Comparison of ENCODE assay signal across 41 mouse cellular contexts in the genomic region with DNA sequence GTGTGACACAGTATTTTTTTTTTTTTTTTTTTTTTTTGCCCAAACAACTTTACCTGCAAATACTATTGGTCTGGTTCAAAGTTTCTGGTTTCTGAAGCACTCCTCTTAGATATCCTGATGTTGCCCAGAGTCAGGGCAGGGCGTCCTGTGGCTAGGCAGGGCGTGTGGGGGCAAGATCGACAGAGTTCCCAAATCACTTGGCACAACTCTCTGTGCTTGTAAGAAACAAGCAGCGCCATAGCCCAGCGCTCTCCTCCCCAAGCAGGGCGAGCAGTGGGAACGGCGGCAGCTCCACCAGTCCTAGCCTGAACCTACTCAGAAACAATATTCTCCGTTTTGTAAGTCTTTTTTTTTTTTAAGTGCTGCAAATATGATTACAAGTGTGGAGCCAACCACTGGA. TPM values are rescaled to one million over a fixed set of nuclear protein-coding genes. Genes with fewer than 3 reads are reported as not detected.
"Had no signal": no experiment of that assay in that cellular context is flagged by ENCODE, and none has a peak within 500 bp of the region (broad histone marks: within the 10 kb centered on the region; RNA-seq: fewer than 3 reads in every experiment).

No protein-coding gene starts in this region.

- H3K4me1 ChIP-seq: heart, embryonic 10.5 days; heart, embryonic 12.5 days; hindbrain, embryonic 13.5 days; hindbrain, embryonic 15.5 days; kidney, embryonic 15.5 days; limb, embryonic 13.5 days; limb, embryonic 15.5 days had no signal

- H3K4me2 ChIP-seq: heart, embryonic 12.5 days; hindbrain, embryonic 13.5 days; hindbrain, embryonic 15.5 days; kidney, embryonic 15.5 days; limb, embryonic 13.5 days; limb, embryonic 15.5 days; liver, embryonic 12.5 days had no signal

- DNase-seq: gastrocnemius, postnatal 14 days; heart, adult 18-20 months; heart, postnatal 14 days; heart, postnatal 36 days; kidney, adult 11 months; kidney, adult 2 months; kidney, adult 9 months; kidney, postnatal 14 days; kidney, postnatal 36 days; layer of hippocampus, postnatal 36 days; left cerebral cortex, postnatal 4 days had no signal

- H3K9ac ChIP-seq: heart, embryonic 12.5 days; hindbrain, embryonic 13.5 days; hindbrain, embryonic 15.5 days; kidney, embryonic 15.5 days; limb, embryonic 13.5 days; limb, embryonic 15.5 days; liver, embryonic 12.5 days; liver, embryonic 14.5 days had no signal

- H3K27ac ChIP-seq: heart, embryonic 10.5 days; hindbrain, embryonic 13.5 days; hindbrain, embryonic 15.5 days; hindbrain, postnatal 0 days; kidney, embryonic 15.5 days; kidney, postnatal 0 days; limb, embryonic 13.5 days; limb, embryonic 15.5 days; liver, embryonic 12.5 days; liver, embryonic 14.5 days had no signal

- ATAC-seq: hindbrain, postnatal 0 days; intestine, embryonic 16.5 days; liver, embryonic 12.5 days had no signal

- H3K9me3 ChIP-seq: heart, embryonic 10.5 days; limb, embryonic 15.5 days; liver, embryonic 12.5 days had no signal

- H3K4me3 ChIP-seq: heart, embryonic 10.5 days; heart, embryonic 12.5 days; hindbrain, embryonic 13.5 days; hindbrain, embryonic 15.5 days; kidney, embryonic 15.5 days; limb, embryonic 13.5 days; limb, embryonic 15.5 days; liver, embryonic 12.5 days had no signal

- H3K27me3 ChIP-seq: heart, embryonic 12.5 days; hindbrain, embryonic 13.5 days; hindbrain, embryonic 15.5 days; kidney, embryonic 15.5 days; limb, embryonic 13.5 days; limb, embryonic 15.5 days; liver, embryonic 12.5 days had no signal

RNA-seq across cellular contexts. Expression of a gene that starts 37.2 kb away (rescaled TPM):
- total RNA-seq: gastrocnemius, adult 18-20 months; gastrocnemius, adult 8-10 months; gastrocnemius, postnatal 14 days; heart, adult 18-20 months; heart, adult 8-10 months; heart, postnatal 14 days; heart, postnatal 36 days; hematopoietic stem cell, adult 5-6 weeks; hindbrain, postnatal 0 days; layer of hippocampus, adult 18-20 months; layer of hippocampus, postnatal 14 days; layer of hippocampus, postnatal 36 days; left cerebral cortex, adult 18-20 months; left cerebral cortex, adult 8-10 months; left cerebral cortex, postnatal 10 days; left cerebral cortex, postnatal 25 days; left cerebral cortex, postnatal 4 days; liver, adult 2 months had no signal
- polyA plus RNA-seq: gonadal fat pad, adult 2 months; heart, embryonic 10.5 days; heart, embryonic 12.5 days; heart, embryonic 14.5 days; heart, embryonic 16.5 days; hindbrain, embryonic 11.5 days; hindbrain, embryonic 13.5 days; hindbrain, embryonic 15.5 days; hindbrain, postnatal 0 days; intestine, embryonic 14.5 days; intestine, embryonic 16.5 days; kidney, adult 2 months; kidney, embryonic 15.5 days; kidney, postnatal 0 days; large intestine, adult 2 months; limb, embryonic 11.5 days; limb, embryonic 13.5 days; liver, adult 2 months; liver, embryonic 12.5 days; liver, embryonic 14.5 days had no signal

RNA-seq across cellular contexts. Expression of a gene that starts 48.1 kb away (rescaled TPM):
- total RNA-seq: gastrocnemius, adult 18-20 months; gastrocnemius, adult 8-10 months; gastrocnemius, postnatal 14 days; heart, adult 18-20 months; heart, adult 8-10 months; heart, postnatal 14 days; heart, postnatal 36 days; hematopoietic stem cell, adult 5-6 weeks; hindbrain, postnatal 0 days; layer of hippocampus, adult 18-20 months; layer of hippocampus, postnatal 14 days; layer of hippocampus, postnatal 36 days; left cerebral cortex, adult 18-20 months; left cerebral cortex, adult 8-10 months; left cerebral cortex, postnatal 10 days; left cerebral cortex, postnatal 25 days; left cerebral cortex, postnatal 4 days; liver, adult 2 months had no signal
- polyA plus RNA-seq: gonadal fat pad, adult 2 months; heart, embryonic 10.5 days; heart, embryonic 12.5 days; heart, embryonic 14.5 days; heart, embryonic 16.5 days; hindbrain, embryonic 11.5 days; hindbrain, embryonic 13.5 days; hindbrain, embryonic 15.5 days; hindbrain, postnatal 0 days; intestine, embryonic 14.5 days; intestine, embryonic 16.5 days; kidney, adult 2 months; kidney, embryonic 15.5 days; kidney, postnatal 0 days; large intestine, adult 2 months; limb, embryonic 11.5 days; limb, embryonic 13.5 days; limb, embryonic 15.5 days; liver, adult 2 months; liver, embryonic 12.5 days; liver, embryonic 14.5 days had no signal

RNA-seq across cellular contexts. Expression of a gene that starts 49.4 kb away (rescaled TPM):
- total RNA-seq: gastrocnemius, adult 18-20 months; gastrocnemius, adult 8-10 months; gastrocnemius, postnatal 14 days; heart, adult 18-20 months; heart, adult 8-10 months; heart, postnatal 14 days; heart, postnatal 36 days; hematopoietic stem cell, adult 5-6 weeks; hindbrain, postnatal 0 days; layer of hippocampus, adult 18-20 months; layer of hippocampus, postnatal 36 days; left cerebral cortex, adult 18-20 months; left cerebral cortex, adult 8-10 months; left cerebral cortex, postnatal 10 days; left cerebral cortex, postnatal 25 days; left cerebral cortex, postnatal 4 days; liver, adult 2 months had no signal
- polyA plus RNA-seq: gonadal fat pad, adult 2 months; heart, embryonic 10.5 days; heart, embryonic 12.5 days; heart, embryonic 14.5 days; heart, embryonic 16.5 days; hindbrain, embryonic 11.5 days; hindbrain, embryonic 13.5 days; hindbrain, embryonic 15.5 days; hindbrain, postnatal 0 days; intestine, embryonic 14.5 days; intestine, embryonic 16.5 days; kidney, adult 2 months; kidney, embryonic 15.5 days; kidney, postnatal 0 days; large intestine, adult 2 months; limb, embryonic 11.5 days; limb, embryonic 13.5 days; limb, embryonic 15.5 days; liver, adult 2 months; liver, embryonic 12.5 days; liver, embryonic 14.5 days had no signal
